Comparison of ENCODE assay signal across 9 mouse cellular contexts in the genomic region with DNA sequence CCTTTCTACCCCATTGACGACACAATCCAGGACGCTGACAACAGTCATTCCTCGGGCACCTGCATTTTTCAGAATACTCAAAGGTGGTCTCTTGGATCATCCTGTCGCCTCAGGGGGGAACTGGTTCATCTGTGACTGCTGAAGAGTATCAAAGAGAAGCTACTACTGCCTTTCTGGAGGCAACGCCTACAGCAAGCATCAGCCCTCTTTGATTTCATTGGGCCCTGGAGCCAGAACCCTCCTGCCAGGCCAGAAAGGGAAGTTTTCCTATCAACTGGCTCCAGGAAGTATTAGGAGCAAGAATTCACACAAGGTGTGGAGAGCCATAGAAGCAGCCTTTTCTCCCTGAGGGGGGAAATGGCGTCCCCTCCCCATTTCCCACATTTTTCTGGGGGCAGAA. TPM values are rescaled to one million over a fixed set of nuclear protein-coding genes. Genes with fewer than 3 reads are reported as not detected.
DNase-seq lines count a peak whose midpoint lies in the region; ATAC-seq and TF ChIP-seq lines count a peak whose summit lies in the region.
"Had no signal": no experiment of that assay in that cellular context is flagged by ENCODE, and none has a peak within 500 bp of the region (broad histone marks: within the 10 kb centered on the region; RNA-seq: fewer than 3 reads in every experiment).

No protein-coding gene starts in this region.

- no peaks in the 10 kb centered on the region for H3K9me3 ChIP-seq in kidney, embryonic 16.5 days (ENCODE audit: low read length)
- no peaks in the 10 kb centered on the region for H3K9me3 ChIP-seq in MEL (replicated peaks; ENCODE audit: insufficient read depth, low read length)
- no peaks in the 10 kb centered on the region for H3K9me3 ChIP-seq in embryonic facial prominence, embryonic 15.5 days (replicated peaks)
- no peaks in the 10 kb centered on the region for H3K9me3 ChIP-seq in liver, embryonic 14.5 days (ENCODE audit: control insufficient read depth, low read length)

- TF ChIP-seq EP300 in MEL (IDR thresholded peaks at IDR 0.05; ENCODE audit: low read depth in 1 of 2, low read length in 2 of 2), result no peak; a peak in 1 of 4 replicates
- TF ChIP-seq EP300 in liver, embryonic 14.5 days (IDR thresholded peaks at IDR 0.05; ENCODE audit: low read depth), result no peak

- peaks cover 12% of the 10 kb centered on the region for H3K36me3 ChIP-seq in kidney, embryonic 16.5 days (ENCODE audit: insufficient read depth, low read length)
- H3K36me3 ChIP-seq in MEL (ENCODE audit: control insufficient read depth in 1 of 2, insufficient read depth in 2 of 2, low read length in 2 of 2), result peaks cover 0 to 23% of the 10 kb centered on the region in 2 experiments; a peak in 2 of 4 replicates
- 0 out of 2 replicates have a peak, but pooled peaks cover 9% of the 10 kb centered on the region for H3K36me3 ChIP-seq in embryonic facial prominence, embryonic 15.5 days
- H3K36me3 ChIP-seq in liver, embryonic 14.5 days (replicated peaks; ENCODE audit: control insufficient read depth, insufficient read depth, low read depth), result peaks cover 5% of the 10 kb centered on the region

- no peak for TF ChIP-seq RAD21 in MEL (IDR thresholded peaks at IDR 0.05; ENCODE audit: low read depth, low read length)

- H3K27ac ChIP-seq in kidney, embryonic 16.5 days (ENCODE audit: low read length), result peak overlapping the region; percentile 97; the same call in 1 of the 2 replicates
- H3K27ac ChIP-seq in MEL (ENCODE audit: control insufficient read depth, low read depth, low read length), result no peak overlapping the region
- H3K27ac ChIP-seq in embryonic facial prominence, embryonic 15.5 days (replicated peaks), result 0 out of 2 replicates have a peak overlapping the region, but pooled peaks have one; percentile 96
- H3K27ac ChIP-seq in liver, embryonic 14.5 days, result peak overlapping the region; percentile 15; the same call in 1 of the 2 replicates

- no peak for DNase-seq in kidney, postnatal 14 days
- peak; percentile 54 for DNase-seq in MEL (ENCODE audit: low read depth, low spot score)
- no peak for DNase-seq in liver, embryonic 14.5 days (ENCODE audit: low read depth in 3 of 3, low spot score in 3 of 3)
- DNase-seq in layer of hippocampus, postnatal 10 days (ENCODE audit: low spot score in 2 of 2), result no peak
- no peak for DNase-seq in embryo, embryonic 11 days
- DNase-seq: cerebellum, postnatal 25 days; heart, adult 2 months had no signal

- H3K27me3 ChIP-seq in kidney, embryonic 16.5 days (ENCODE audit: insufficient read depth, low read length), result no peaks in the 10 kb centered on the region
- H3K27me3 ChIP-seq in MEL (ENCODE audit: control insufficient read depth in 1 of 2, insufficient read depth in 2 of 2, low read length in 2 of 2), result no peaks in the 10 kb centered on the region
- H3K27me3 ChIP-seq in embryonic facial prominence, embryonic 15.5 days, result no peaks in the 10 kb centered on the region
- H3K27me3 ChIP-seq in liver, embryonic 14.5 days (ENCODE audit: control insufficient read depth, insufficient read depth, low read length), result no peaks in the 10 kb centered on the region

- peaks cover 13% of the 10 kb centered on the region for H3K79me2 ChIP-seq in MEL (ENCODE audit: control insufficient read depth, insufficient read depth, low read length, poor library complexity)

- ATAC-seq in kidney, embryonic 16.5 days (ENCODE audit: low FRiP score, low TSS enrichment), result no peak
- ATAC-seq in embryonic facial prominence, embryonic 15.5 days (ENCODE audit: insufficient number of reproducible peaks, low FRiP score, low TSS enrichment, low read depth), result no peak
- no peak for ATAC-seq in liver, embryonic 14.5 days (ENCODE audit: insufficient read depth)

- TF ChIP-seq CTCF in MEL (IDR thresholded peaks at IDR 0.05 in 2 of 3, conservative IDR thresholded peaks at IDR 0.05 in 1 of 3; ENCODE audit: control insufficient read depth in 1 of 3, insufficient read depth in 1 of 3, low read depth in 2 of 3, low read length in 3 of 3, poor library complexity in 1 of 3, severe bottlenecking in 1 of 3), result no peak
- no peak for TF ChIP-seq CTCF in liver, embryonic 14.5 days (IDR thresholded peaks at IDR 0.05; ENCODE audit: low read depth)

- TF ChIP-seq POLR2A in MEL (IDR thresholded peaks at IDR 0.05; ENCODE audit: control insufficient read depth in 1 of 2, insufficient read depth in 1 of 2, low read depth in 1 of 2, low read length in 2 of 2, poor library complexity in 1 of 2), result no peak

- no peak overlapping the region for H3K4me3 ChIP-seq in kidney, embryonic 16.5 days (ENCODE audit: low read length)
- no peak overlapping the region for H3K4me3 ChIP-seq in MEL (ENCODE audit: control insufficient read depth in 1 of 2, insufficient read depth in 1 of 2, low read depth in 2 of 2, low read length in 2 of 2)
- no peak overlapping the region for H3K4me3 ChIP-seq in embryonic facial prominence, embryonic 15.5 days (replicated peaks)
- H3K4me3 ChIP-seq in liver, embryonic 14.5 days (ENCODE audit: insufficient read depth in 1 of 2, low read depth in 2 of 2, low read length in 2 of 2), result no peak overlapping the region

- H3K4me1 ChIP-seq in kidney, embryonic 16.5 days (ENCODE audit: insufficient read depth, low read length), result peaks cover 36% of the 10 kb centered on the region
- H3K4me1 ChIP-seq in MEL (ENCODE audit: control insufficient read depth in 1 of 2, insufficient read depth in 2 of 2, low read length in 2 of 2), result peaks cover 20 to 37% of the 10 kb centered on the region in 2 experiments
- H3K4me1 ChIP-seq in embryonic facial prominence, embryonic 15.5 days, result peaks cover 41% of the 10 kb centered on the region
- peaks cover 45 to 50% of the 10 kb centered on the region in 2 experiments for H3K4me1 ChIP-seq in liver, embryonic 14.5 days (replicated peaks; ENCODE audit: control insufficient read depth in 2 of 2, insufficient read depth in 2 of 2, low read length in 1 of 2)

- 64% methylated on average over 6 of the region's 6 CpGs for WGBS in kidney, embryonic 16.5 days
- WGBS in embryonic facial prominence, embryonic 15.5 days, result 52% methylated on average over 6 of the region's 6 CpGs
- WGBS in liver, embryonic 14.5 days (ENCODE audit: insufficient replicate concordance), result 65% methylated on average over 6 of the region's 6 CpGs

- no peak overlapping the region for H3K4me2 ChIP-seq in kidney, embryonic 16.5 days (replicated peaks; ENCODE audit: low read depth, low read length)
- no peak overlapping the region for H3K4me2 ChIP-seq in embryonic facial prominence, embryonic 15.5 days (replicated peaks)
- H3K4me2 ChIP-seq in liver, embryonic 14.5 days (ENCODE audit: low read depth), result peak overlapping the region; percentile 98

- H3K9ac ChIP-seq in kidney, embryonic 16.5 days (replicated peaks; ENCODE audit: low read length), result no peak overlapping the region
- no peak overlapping the region; the same call in 1 of the 2 replicates for H3K9ac ChIP-seq in MEL (ENCODE audit: control insufficient read depth, low read depth, low read length, poor library complexity, severe bottlenecking)
- H3K9ac ChIP-seq in embryonic facial prominence, embryonic 15.5 days, result no peak overlapping the region
- H3K9ac ChIP-seq in liver, embryonic 14.5 days (replicated peaks), result 0 out of 2 replicates have a peak overlapping the region, but pooled peaks have one; percentile 21

RNA-seq across cellular contexts. Expression of a gene that starts 1.3 kb away (rescaled TPM):
- polyA plus RNA-seq in kidney, embryonic 16.5 days (2015; fragmentation: Nextera tagmentation; extraction: Ambion mirVana), result 108 and 110 TPM in 2 replicates
- 21.0 and 42.0 TPM in 2 replicates for total RNA-seq in MEL (2012; rRNA removed)
- 10 to 100 TPM in 1 of 2 experiments, not detected in 1; 34.4 TPM for polyA plus RNA-seq in MEL (2012; ENCODE audit: insufficient read depth in 1 of 2, insufficient read length in 2 of 2, low read depth in 1 of 2, low replicate concordance in 2 of 2, missing spikeins in 1 of 2)
- 83.1 and 89.3 TPM in 2 replicates for polyA plus RNA-seq in embryonic facial prominence, embryonic 15.5 days (2015; fragmentation: Nextera tagmentation; extraction: Ambion mirVana)
- 35.1 and 39.9 TPM in 2 replicates for polyA plus RNA-seq in liver, embryonic 14.5 days (2012; rRNA removed)
- 17.1 and 18.0 TPM in 2 replicates for polyA plus RNA-seq in liver, embryonic 14.5 days (2014; fragmentation: Nextera tagmentation; extraction: Ambion mirVana)
- total RNA-seq in layer of hippocampus, postnatal 10 days (2021), result 10 to 100 TPM; 47.8 to 48.9 TPM

RNA-seq across cellular contexts. Expression of a gene that starts 9.8 kb away (rescaled TPM):
- polyA plus RNA-seq in kidney, embryonic 16.5 days (2015; fragmentation: Nextera tagmentation; extraction: Ambion mirVana), result 27.9 and 29.1 TPM in 2 replicates
- total RNA-seq in MEL (2012; rRNA removed), result 6.0 and 7.5 TPM in 2 replicates
- 10 to 100 TPM in 1 of 2 experiments, not detected in 1; 10.1 TPM for polyA plus RNA-seq in MEL (2012; ENCODE audit: insufficient read depth in 1 of 2, insufficient read length in 2 of 2, low read depth in 1 of 2, low replicate concordance in 2 of 2, missing spikeins in 1 of 2)
- 17.3 and 18.4 TPM in 2 replicates for polyA plus RNA-seq in embryonic facial prominence, embryonic 15.5 days (2015; fragmentation: Nextera tagmentation; extraction: Ambion mirVana)
- polyA plus RNA-seq in liver, embryonic 14.5 days (2012; rRNA removed), result 9.8 and 10.6 TPM in 2 replicates
- 7.4 and 7.8 TPM in 2 replicates for polyA plus RNA-seq in liver, embryonic 14.5 days (2014; fragmentation: Nextera tagmentation; extraction: Ambion mirVana)
- 1 to 10 TPM; 6.2 to 6.4 TPM for total RNA-seq in layer of hippocampus, postnatal 10 days (2021)

RNA-seq across cellular contexts. Expression of a gene that starts 9.9 kb away (rescaled TPM):
- polyA plus RNA-seq in kidney, embryonic 16.5 days (2015; fragmentation: Nextera tagmentation; extraction: Ambion mirVana), result 35.1 and 36.1 TPM in 2 replicates
- total RNA-seq in MEL (2012; rRNA removed), result 16.2 and 28.3 TPM in 2 replicates
- polyA plus RNA-seq in MEL (2012; ENCODE audit: insufficient read depth in 1 of 2, insufficient read length in 2 of 2, low read depth in 1 of 2, low replicate concordance in 2 of 2, missing spikeins in 1 of 2), result 10 to 100 TPM in 1 of 2 experiments, not detected in 1; 23.3 TPM
- polyA plus RNA-seq in embryonic facial prominence, embryonic 15.5 days (2015; fragmentation: Nextera tagmentation; extraction: Ambion mirVana), result 30.3 and 32.8 TPM in 2 replicates
- polyA plus RNA-seq in liver, embryonic 14.5 days (2012; rRNA removed), result 47.4 and 69.6 TPM in 2 replicates
- polyA plus RNA-seq in liver, embryonic 14.5 days (2014; fragmentation: Nextera tagmentation; extraction: Ambion mirVana), result 44.9 and 50.5 TPM in 2 replicates
- total RNA-seq in layer of hippocampus, postnatal 10 days (2021), result 10 to 100 TPM; 37.0 to 38.8 TPM

RNA-seq across cellular contexts. Expression of a gene that starts 16.7 kb away (rescaled TPM):
- 1,090 and 1,147 TPM in 2 replicates for polyA plus RNA-seq in kidney, embryonic 16.5 days (2015; fragmentation: Nextera tagmentation; extraction: Ambion mirVana)
- total RNA-seq in MEL (2012; rRNA removed), result 3,920 and 4,112 TPM in 2 replicates
- 1,000 to 10,000 TPM in 1 of 2 experiments, not detected in 1; 2,892 TPM for polyA plus RNA-seq in MEL (2012; ENCODE audit: insufficient read depth in 1 of 2, insufficient read length in 2 of 2, low read depth in 1 of 2, low replicate concordance in 2 of 2, missing spikeins in 1 of 2)
- 1,371 and 1,410 TPM in 2 replicates for polyA plus RNA-seq in embryonic facial prominence, embryonic 15.5 days (2015; fragmentation: Nextera tagmentation; extraction: Ambion mirVana)
- 628 and 1,347 TPM in 2 replicates for polyA plus RNA-seq in liver, embryonic 14.5 days (2012; rRNA removed)
- polyA plus RNA-seq in liver, embryonic 14.5 days (2014; fragmentation: Nextera tagmentation; extraction: Ambion mirVana), result 1,087 and 1,100 TPM in 2 replicates
- total RNA-seq in layer of hippocampus, postnatal 10 days (2021), result 100 to 1,000 TPM; 878 to 942 TPM

RNA-seq across cellular contexts. Expression of a gene that starts 21.6 kb away (rescaled TPM):
- polyA plus RNA-seq in kidney, embryonic 16.5 days (2015; fragmentation: Nextera tagmentation; extraction: Ambion mirVana), result 128 and 130 TPM in 2 replicates
- total RNA-seq in MEL (2012; rRNA removed), result 20.8 TPM in 2 replicates
- 10 to 100 TPM in 1 of 2 experiments, not detected in 1; 42.9 TPM for polyA plus RNA-seq in MEL (2012; ENCODE audit: insufficient read depth in 1 of 2, insufficient read length in 2 of 2, low read depth in 1 of 2, low replicate concordance in 2 of 2, missing spikeins in 1 of 2)
- 164 and 171 TPM in 2 replicates for polyA plus RNA-seq in embryonic facial prominence, embryonic 15.5 days (2015; fragmentation: Nextera tagmentation; extraction: Ambion mirVana)
- polyA plus RNA-seq in liver, embryonic 14.5 days (2012; rRNA removed), result 7.1 and 7.7 TPM in 2 replicates
- 11.3 and 12.4 TPM in 2 replicates for polyA plus RNA-seq in liver, embryonic 14.5 days (2014; fragmentation: Nextera tagmentation; extraction: Ambion mirVana)
- 10 to 100 TPM; 40.9 to 42.2 TPM for total RNA-seq in layer of hippocampus, postnatal 10 days (2021)
